Mouse (Mus musculus): ENCODE data around the gene Gm44503.
A peak's percentile ranks its signal among the peaks of the same experiment; 100 is the strongest.

Gene Gm44503

GRCm38 (mm10) chr9:73031421-73031820 lies 72.8 kb downstream of the Gm44503 start:
- DNase-seq: no peak

GRCm38 (mm10) chr9:73033406-73033805 lies 74.8 kb downstream of the Gm44503 start:
- DNase-seq: no peak

GRCm38 (mm10) chr9:73039222-73039945 lies 80.7 kb downstream of the Gm44503 start:
- peak; percentile 91 for DNase-seq

- DNase-seq: no peak
Observed at GRCm38 (mm10) chr9:73040080-73040479, 81.4 kb downstream of the Gm44503 start, which contains the start of gene Pigb. Pigb (minus strand) TSS chr9:73040378.

- peak; percentile 81 for DNase-seq
Observed at GRCm38 (mm10) chr9:73044146-73045079, 85.8 kb downstream of the Gm44503 start, which contains the start of gene Rab27a. Rab27a (plus strand) TSS chr9:73044854.

GRCm38 (mm10) chr9:73045204-73045603 lies 86.6 kb downstream of the Gm44503 start:
- DNase-seq: no peak

GRCm38 (mm10) chr9:73045711-73046110 lies 87.1 kb downstream of the Gm44503 start:
- DNase-seq: no peak

GRCm38 (mm10) chr9:73047906-73048305 lies 89.3 kb downstream of the Gm44503 start:
- no peak for DNase-seq

- DNase-seq: no peak
Observed at GRCm38 (mm10) chr9:73048927-73049326, 90.3 kb downstream of the Gm44503 start.

- no peak for DNase-seq
Observed at GRCm38 (mm10) chr9:73049833-73050232, 91.2 kb downstream of the Gm44503 start.

GRCm38 (mm10) chr9:73050606-73051005 lies 92.0 kb downstream of the Gm44503 start:
- DNase-seq: peak; percentile 49

GRCm38 (mm10) chr9:73055441-73055911 lies 96.8 kb downstream of the Gm44503 start:
- DNase-seq: no peak

- DNase-seq: no peak
Observed at GRCm38 (mm10) chr9:73059224-73059623, 100.6 kb downstream of the Gm44503 start.

GRCm38 (mm10) chr9:73063621-73064290 lies 105.1 kb downstream of the Gm44503 start:
- DNase-seq: no peak

All from layer of hippocampus, adult 9-11 months (tissue).